Mouse (Mus musculus): ENCODE results near the gene Mpzl1. TPM values are rescaled to one million over a fixed set of nuclear protein-coding genes. Genes with fewer than 3 reads are reported as not detected.
A peak's percentile ranks its signal among the peaks of the same experiment; 100 is the strongest.

The Mpzl1 gene
- polyA plus RNA-seq, 1 experiment = 45.3 TPM

GRCm38 (mm10) chr1:165642780-165643311, 8.5 kb upstream of the Mpzl1 start:
- no peak for TF ChIP-seq CTCF (IDR thresholded peaks at IDR 0.05; ENCODE audit: control insufficient read depth, insufficient read depth, insufficient replicate concordance, low read depth, low read length)
- TF ChIP-seq POLR2A (IDR thresholded peaks at IDR 0.05; ENCODE audit: control insufficient read depth, low read depth, low read length) = no peak
- Histone ChIP-seq H3K4me1 (ENCODE audit: control insufficient read depth, insufficient read depth, low read length) (peaks cover 3% of the 10 kb centered on the region), H3K27ac (ENCODE audit: control insufficient read depth, insufficient read depth, low read depth, low read length) (peak overlapping the region; percentile 95), H3K36me3 (ENCODE audit: control insufficient read depth, insufficient read depth, low read length) (no peaks in the 10 kb centered on the region), H3K27me3 (ENCODE audit: control insufficient read depth, insufficient read depth, low read length) (no peaks in the 10 kb centered on the region), H3K4me3 (ENCODE audit: control insufficient read depth, low read depth, low read length) (peak overlapping the region; percentile 99)

- peak overlapping the region; percentile 95 for H3K27ac ChIP-seq (ENCODE audit: control insufficient read depth, insufficient read depth, low read depth, low read length)
- no peaks in the 10 kb centered on the region for H3K27me3 ChIP-seq (ENCODE audit: control insufficient read depth, insufficient read depth, low read length)
- peaks cover 3% of the 10 kb centered on the region for H3K4me1 ChIP-seq (ENCODE audit: control insufficient read depth, insufficient read depth, low read length)
- no peaks in the 10 kb centered on the region for H3K36me3 ChIP-seq (ENCODE audit: control insufficient read depth, insufficient read depth, low read length)
- peak overlapping the region; percentile 99 for H3K4me3 ChIP-seq (ENCODE audit: control insufficient read depth, low read depth, low read length)
- TF ChIP-seq CTCF (IDR thresholded peaks at IDR 0.05; ENCODE audit: control insufficient read depth, insufficient read depth, insufficient replicate concordance, low read depth, low read length) (no peak), POLR2A (IDR thresholded peaks at IDR 0.05; ENCODE audit: control insufficient read depth, low read depth, low read length) (peak; percentile 29; the same call in 1 of the 2 replicates)
Measured at GRCm38 (mm10) chr1:165641786-165642771, 7.7 kb upstream of the Mpzl1 start.

- Histone ChIP-seq H3K27me3 (ENCODE audit: control insufficient read depth, insufficient read depth, low read length) (no peaks in the 10 kb centered on the region), H3K36me3 (ENCODE audit: control insufficient read depth, insufficient read depth, low read length) (no peaks in the 10 kb centered on the region), H3K4me1 (ENCODE audit: control insufficient read depth, insufficient read depth, low read length) (peaks cover 3% of the 10 kb centered on the region), H3K4me3 (ENCODE audit: control insufficient read depth, low read depth, low read length) (peak overlapping the region; percentile 92; the same call in 1 of the 2 replicates), H3K27ac (ENCODE audit: control insufficient read depth, insufficient read depth, low read depth, low read length) (peak overlapping the region; percentile 76)
- TF ChIP-seq CTCF (IDR thresholded peaks at IDR 0.05; ENCODE audit: control insufficient read depth, insufficient read depth, insufficient replicate concordance, low read depth, low read length) = no peak
- no peak for TF ChIP-seq POLR2A (IDR thresholded peaks at IDR 0.05; ENCODE audit: control insufficient read depth, low read depth, low read length)
Measured at GRCm38 (mm10) chr1:165641271-165641771, 7.0 kb upstream of the Mpzl1 start.

GRCm38 (mm10) chr1:165636289-165636688, 2.0 kb upstream of the Mpzl1 start:
- TF ChIP-seq POLR2A (IDR thresholded peaks at IDR 0.05; ENCODE audit: control insufficient read depth, low read depth, low read length) = no peak
- no peak for TF ChIP-seq CTCF (IDR thresholded peaks at IDR 0.05; ENCODE audit: control insufficient read depth, insufficient read depth, insufficient replicate concordance, low read depth, low read length)
- no peak overlapping the region for H3K4me3 ChIP-seq (ENCODE audit: control insufficient read depth, low read depth, low read length)
- H3K27me3 ChIP-seq (ENCODE audit: control insufficient read depth, insufficient read depth, low read length) = no peaks in the 10 kb centered on the region
- no peak overlapping the region for H3K27ac ChIP-seq (ENCODE audit: control insufficient read depth, insufficient read depth, low read depth, low read length)
- peaks cover 19% of the 10 kb centered on the region for H3K4me1 ChIP-seq (ENCODE audit: control insufficient read depth, insufficient read depth, low read length)
- no peaks in the 10 kb centered on the region for H3K36me3 ChIP-seq (ENCODE audit: control insufficient read depth, insufficient read depth, low read length)

GRCm38 (mm10) chr1:165635055-165635897, 938 bp upstream of the Mpzl1 start:
- H3K4me1 ChIP-seq (ENCODE audit: control insufficient read depth, insufficient read depth, low read length) = peaks cover 20% of the 10 kb centered on the region
- H3K27ac ChIP-seq (ENCODE audit: control insufficient read depth, insufficient read depth, low read depth, low read length) = peak overlapping the region; percentile 69
- H3K27me3 ChIP-seq (ENCODE audit: control insufficient read depth, insufficient read depth, low read length) = no peaks in the 10 kb centered on the region
- H3K4me3 ChIP-seq (ENCODE audit: control insufficient read depth, low read depth, low read length) = peak overlapping the region; percentile 94
- no peaks in the 10 kb centered on the region for H3K36me3 ChIP-seq (ENCODE audit: control insufficient read depth, insufficient read depth, low read length)
- TF ChIP-seq CTCF (IDR thresholded peaks at IDR 0.05; ENCODE audit: control insufficient read depth, insufficient read depth, insufficient replicate concordance, low read depth, low read length) (no peak), POLR2A (IDR thresholded peaks at IDR 0.05; ENCODE audit: control insufficient read depth, low read depth, low read length) (no peak)

- H3K4me3 ChIP-seq (ENCODE audit: control insufficient read depth, low read depth, low read length) = no peak overlapping the region; the same call in 1 of the 2 replicates
- peak overlapping the region; percentile 5 for H3K27ac ChIP-seq (ENCODE audit: control insufficient read depth, insufficient read depth, low read depth, low read length)
- TF ChIP-seq CTCF (IDR thresholded peaks at IDR 0.05; ENCODE audit: control insufficient read depth, insufficient read depth, insufficient replicate concordance, low read depth, low read length) = no peak
- TF ChIP-seq POLR2A (IDR thresholded peaks at IDR 0.05; ENCODE audit: control insufficient read depth, low read depth, low read length) = no peak
- no peaks in the 10 kb centered on the region for H3K36me3 ChIP-seq (ENCODE audit: control insufficient read depth, insufficient read depth, low read length)
- peaks cover 20% of the 10 kb centered on the region for H3K4me1 ChIP-seq (ENCODE audit: control insufficient read depth, insufficient read depth, low read length)
- no peaks in the 10 kb centered on the region for H3K27me3 ChIP-seq (ENCODE audit: control insufficient read depth, insufficient read depth, low read length)
Measured at GRCm38 (mm10) chr1:165633345-165633744, 993 bp downstream of the Mpzl1 start.
